Mouse (Mus musculus): ENCODE data around the gene Zic1. TPM values are rescaled to one million over a fixed set of nuclear protein-coding genes. Genes with fewer than 3 reads are reported as not detected.

Gene Zic1
- polyA plus RNA-seq, 1 experiment from 2014 or later: 0.05 TPM

DNA sequence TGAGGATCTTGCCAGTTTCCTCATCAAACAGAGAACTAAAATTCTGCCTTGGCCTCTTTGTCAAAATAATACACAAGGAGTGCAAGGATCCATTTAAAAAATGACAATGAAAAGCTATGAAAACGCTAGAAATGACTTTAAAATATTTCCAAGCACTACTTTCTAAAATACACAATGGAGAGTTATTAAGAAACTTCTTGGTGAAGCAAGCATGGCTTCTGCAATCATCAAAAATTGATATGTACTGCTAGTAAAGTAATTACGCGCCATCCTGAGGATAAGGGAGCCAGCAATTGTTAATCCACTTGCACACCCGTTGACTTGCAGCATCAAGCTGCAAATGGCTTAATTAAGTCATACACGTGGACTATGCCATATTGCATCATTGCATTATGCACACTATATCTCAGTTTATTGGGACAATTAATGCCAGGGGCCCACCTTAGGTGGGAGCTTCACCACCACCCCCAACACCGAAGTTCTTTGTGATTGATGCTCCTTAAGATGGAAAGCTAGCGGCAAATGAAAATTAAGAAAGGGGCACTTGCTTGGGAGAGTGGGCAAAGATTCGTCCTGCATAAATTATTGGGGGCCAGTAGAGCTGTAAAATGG, 35.0 kb upstream of the Zic1 start:
- 14% methylated on average over 8 of the region's 8 CpGs for WGBS
- ATAC-seq (replicated peaks; ENCODE audit: extremely low read depth, insufficient read depth, low FRiP score): no peak
- Histone ChIP-seq H3K9me3 (replicated peaks; ENCODE audit: control insufficient read depth, low read length) (no peaks in the 10 kb centered on the region), H3K27ac (ENCODE audit: low read length) (no peak overlapping the region), H3K27me3 (ENCODE audit: control insufficient read depth, insufficient read depth, low read length) (peaks cover 93% of the 10 kb centered on the region), H3K9ac (ENCODE audit: low read length) (no peak overlapping the region), H3K4me3 (ENCODE audit: low read length) (no peak overlapping the region), H3K4me2 (ENCODE audit: low read depth, low read length) (no peak overlapping the region), H3K36me3 (ENCODE audit: control insufficient read depth, insufficient read depth) (no peaks in the 10 kb centered on the region), H3K4me1 (ENCODE audit: control insufficient read depth, insufficient read depth, low read length) (no peaks in the 10 kb centered on the region)

DNA sequence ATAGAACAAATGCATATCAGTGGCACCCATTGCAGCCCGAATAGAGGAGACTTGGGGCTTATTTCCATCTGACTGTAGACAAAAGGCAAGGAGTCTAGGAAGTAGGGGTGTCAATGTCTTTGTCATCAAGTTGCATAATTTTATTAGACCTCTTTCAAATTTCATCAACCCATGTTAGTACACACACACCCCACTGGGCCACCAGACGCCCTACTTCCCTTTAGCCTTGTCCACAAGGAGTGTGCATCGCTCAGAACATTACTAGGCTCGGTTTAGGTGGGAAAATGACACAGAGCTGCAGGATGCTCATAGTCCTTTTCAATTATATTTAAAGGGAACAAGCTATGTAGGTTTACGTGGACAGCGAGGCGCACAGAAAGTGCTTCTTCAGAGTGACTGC, 34.4 kb upstream of the Zic1 start:
- H3K9ac ChIP-seq (ENCODE audit: low read length): no peak overlapping the region
- no peaks in the 10 kb centered on the region for H3K36me3 ChIP-seq (ENCODE audit: control insufficient read depth, insufficient read depth)
- no peak overlapping the region for H3K27ac ChIP-seq (ENCODE audit: low read length)
- no peak overlapping the region for H3K4me2 ChIP-seq (ENCODE audit: low read depth, low read length)
- no peak overlapping the region for H3K4me3 ChIP-seq (ENCODE audit: low read length)
- ATAC-seq (replicated peaks; ENCODE audit: extremely low read depth, insufficient read depth, low FRiP score): no peak
- 21% methylated on average over 7 of the region's 7 CpGs for WGBS
- H3K4me1 ChIP-seq (ENCODE audit: control insufficient read depth, insufficient read depth, low read length): no peaks in the 10 kb centered on the region
- no peaks in the 10 kb centered on the region for H3K9me3 ChIP-seq (replicated peaks; ENCODE audit: control insufficient read depth, low read length)
- H3K27me3 ChIP-seq (ENCODE audit: control insufficient read depth, insufficient read depth, low read length): peaks cover 93% of the 10 kb centered on the region

- Histone ChIP-seq H3K36me3 (ENCODE audit: control insufficient read depth, insufficient read depth) (no peaks in the 10 kb centered on the region), H3K4me1 (ENCODE audit: control insufficient read depth, insufficient read depth, low read length) (no peaks in the 10 kb centered on the region), H3K27me3 (ENCODE audit: control insufficient read depth, insufficient read depth, low read length) (peaks cover 84% of the 10 kb centered on the region), H3K27ac (ENCODE audit: low read length) (no peak overlapping the region), H3K9ac (ENCODE audit: low read length) (no peak overlapping the region), H3K9me3 (replicated peaks; ENCODE audit: control insufficient read depth, low read length) (no peaks in the 10 kb centered on the region), H3K4me2 (ENCODE audit: low read depth, low read length) (no peak overlapping the region), H3K4me3 (ENCODE audit: low read length) (no peak overlapping the region)
- ATAC-seq (replicated peaks; ENCODE audit: extremely low read depth, insufficient read depth, low FRiP score): no peak
- 11% methylated on average over 14 of the region's 14 CpGs for WGBS
Measured at GRCm38 (mm10) chr9:91395066-91395772, 29.6 kb upstream of the Zic1 start.

DNA sequence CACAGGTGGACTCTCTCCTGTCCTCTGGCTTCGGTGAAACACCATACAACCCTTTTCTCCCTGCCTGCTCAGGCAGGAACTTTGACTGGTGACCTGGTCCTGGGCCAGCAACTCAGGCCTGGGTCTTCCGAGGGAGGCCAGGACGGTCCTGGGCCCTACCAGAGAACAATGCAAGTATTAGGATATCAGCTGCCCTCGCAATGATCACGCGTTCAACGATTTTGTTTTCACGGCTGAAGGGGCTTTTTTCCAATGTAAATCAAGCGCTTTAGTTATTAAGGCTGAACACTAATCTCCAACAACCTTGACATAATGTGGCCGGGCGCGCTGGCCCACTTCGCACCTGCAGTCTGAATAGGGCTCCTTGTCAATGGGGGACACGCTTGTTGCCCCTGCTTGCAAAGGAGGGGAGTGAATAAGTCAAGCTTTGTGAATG, 28.6 kb upstream of the Zic1 start:
- Histone ChIP-seq H3K4me1 (ENCODE audit: control insufficient read depth, insufficient read depth, low read length) (no peaks in the 10 kb centered on the region), H3K4me2 (ENCODE audit: low read depth, low read length) (no peak overlapping the region), H3K27me3 (ENCODE audit: control insufficient read depth, insufficient read depth, low read length) (peaks cover 84% of the 10 kb centered on the region), H3K4me3 (ENCODE audit: low read length) (no peak overlapping the region), H3K9ac (ENCODE audit: low read length) (no peak overlapping the region), H3K36me3 (ENCODE audit: control insufficient read depth, insufficient read depth) (no peaks in the 10 kb centered on the region), H3K27ac (ENCODE audit: low read length) (no peak overlapping the region), H3K9me3 (replicated peaks; ENCODE audit: control insufficient read depth, low read length) (no peaks in the 10 kb centered on the region)
- 4% methylated on average over 14 of the region's 14 CpGs for WGBS
- no peak for ATAC-seq (replicated peaks; ENCODE audit: extremely low read depth, insufficient read depth, low FRiP score)

DNA sequence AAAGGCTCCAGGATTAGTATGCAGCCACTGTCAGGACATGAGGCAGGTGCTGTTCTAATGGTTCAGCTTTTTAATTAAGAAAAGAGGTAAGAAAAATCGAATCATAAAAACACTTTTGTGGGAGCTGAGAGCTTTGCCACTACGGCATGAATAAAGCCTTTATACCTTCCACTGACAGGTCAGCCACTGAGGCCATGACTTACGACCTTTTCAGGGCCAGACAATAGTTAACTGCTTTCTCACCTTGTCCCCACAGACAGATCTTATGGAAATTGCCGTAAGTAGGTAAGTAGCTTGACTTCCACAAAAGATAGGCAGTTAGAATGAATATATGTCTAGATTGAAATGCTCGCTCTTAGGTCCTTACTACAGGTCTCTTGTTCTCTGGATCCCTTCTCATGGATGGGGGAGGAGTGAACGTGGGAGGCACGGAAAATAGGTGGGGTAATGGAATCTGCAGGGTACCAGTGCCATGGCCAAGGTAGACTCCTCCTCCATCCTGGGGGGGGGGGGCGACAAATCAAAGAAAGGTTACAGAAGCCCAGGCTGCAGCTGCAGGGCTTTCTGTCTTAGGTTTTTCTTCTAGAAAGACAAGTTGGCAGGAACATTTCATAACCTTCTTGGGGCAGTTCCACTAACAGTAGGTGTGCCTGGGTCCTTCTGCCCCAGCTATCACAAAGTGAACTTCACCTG, 27.9 kb upstream of the Zic1 start:
- WGBS: 8% methylated on average over 8 of the region's 8 CpGs
- no peak overlapping the region for H3K27ac ChIP-seq (ENCODE audit: low read length)
- ATAC-seq (replicated peaks; ENCODE audit: extremely low read depth, insufficient read depth, low FRiP score): no peak

DNA sequence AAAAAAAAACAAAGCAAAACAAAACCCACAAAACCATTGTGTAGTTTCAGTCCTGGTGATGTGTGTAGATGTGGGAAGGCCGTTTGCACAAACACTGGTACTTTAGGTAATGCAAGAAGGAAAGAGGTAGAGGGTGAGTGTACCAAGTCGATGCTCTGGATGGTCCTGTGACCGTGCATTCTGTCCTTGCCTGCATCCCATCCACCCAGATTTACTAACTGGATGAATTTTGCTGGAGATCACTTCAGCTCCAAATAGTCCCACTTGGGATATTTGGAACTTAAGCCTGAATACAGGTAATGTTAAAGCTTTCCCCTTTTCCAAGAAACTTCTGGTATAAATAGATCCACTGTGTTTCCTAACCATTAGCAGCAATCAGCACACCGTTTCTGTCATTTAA, 22.6 kb upstream of the Zic1 start:
- Histone ChIP-seq H3K27ac (ENCODE audit: low read length) (no peak overlapping the region), H3K4me3 (ENCODE audit: low read length) (no peak overlapping the region), H3K4me2 (ENCODE audit: low read depth, low read length) (no peak overlapping the region), H3K9ac (ENCODE audit: low read length) (no peak overlapping the region), H3K9me3 (replicated peaks; ENCODE audit: control insufficient read depth, low read length) (no peaks in the 10 kb centered on the region), H3K4me1 (ENCODE audit: control insufficient read depth, insufficient read depth, low read length) (no peaks in the 10 kb centered on the region), H3K27me3 (ENCODE audit: control insufficient read depth, insufficient read depth, low read length) (peaks cover 87% of the 10 kb centered on the region), H3K36me3 (ENCODE audit: control insufficient read depth, insufficient read depth) (no peaks in the 10 kb centered on the region)
- 6% methylated on average over 4 of the region's 4 CpGs for WGBS
- ATAC-seq (replicated peaks; ENCODE audit: extremely low read depth, insufficient read depth, low FRiP score): no peak

More for the DNA sequence above, 27.9 kb upstream of the Zic1 start:
- Histone ChIP-seq H3K36me3 (ENCODE audit: control insufficient read depth, insufficient read depth) (no peaks in the 10 kb centered on the region), H3K4me3 (ENCODE audit: low read length) (no peak overlapping the region), H3K4me1 (ENCODE audit: control insufficient read depth, insufficient read depth, low read length) (no peaks in the 10 kb centered on the region), H3K9ac (ENCODE audit: low read length) (no peak overlapping the region), H3K4me2 (ENCODE audit: low read depth, low read length) (no peak overlapping the region), H3K27me3 (ENCODE audit: control insufficient read depth, insufficient read depth, low read length) (peaks cover 83% of the 10 kb centered on the region), H3K9me3 (replicated peaks; ENCODE audit: control insufficient read depth, low read length) (no peaks in the 10 kb centered on the region)

DNA sequence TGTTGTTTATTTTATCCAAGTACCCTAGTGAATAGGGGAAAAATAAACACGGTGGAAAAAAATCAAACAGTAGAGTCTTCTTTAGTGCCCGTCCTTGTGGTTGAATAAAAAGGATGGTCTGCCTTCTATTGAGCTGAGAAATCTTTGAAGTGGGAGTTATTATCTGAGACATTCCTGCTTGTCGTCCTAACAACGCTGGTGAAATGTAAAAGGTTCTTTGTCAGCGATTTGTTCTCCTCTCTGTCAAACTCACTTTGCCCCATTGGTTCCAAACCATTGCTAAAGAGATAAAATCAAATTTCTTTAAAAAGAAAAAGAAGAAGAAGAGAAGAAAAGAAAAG, 22.1 kb upstream of the Zic1 start:
- Histone ChIP-seq H3K4me2 (ENCODE audit: low read depth, low read length) (no peak overlapping the region), H3K4me1 (ENCODE audit: control insufficient read depth, insufficient read depth, low read length) (no peaks in the 10 kb centered on the region), H3K27me3 (ENCODE audit: control insufficient read depth, insufficient read depth, low read length) (peaks cover 90% of the 10 kb centered on the region), H3K9me3 (replicated peaks; ENCODE audit: control insufficient read depth, low read length) (no peaks in the 10 kb centered on the region), H3K27ac (ENCODE audit: low read length) (no peak overlapping the region), H3K36me3 (ENCODE audit: control insufficient read depth, insufficient read depth) (no peaks in the 10 kb centered on the region), H3K9ac (ENCODE audit: low read length) (no peak overlapping the region), H3K4me3 (ENCODE audit: low read length) (no peak overlapping the region)
- ATAC-seq (replicated peaks; ENCODE audit: extremely low read depth, insufficient read depth, low FRiP score): no peak
- WGBS: 1% methylated on average over 5 of the region's 5 CpGs

DNA sequence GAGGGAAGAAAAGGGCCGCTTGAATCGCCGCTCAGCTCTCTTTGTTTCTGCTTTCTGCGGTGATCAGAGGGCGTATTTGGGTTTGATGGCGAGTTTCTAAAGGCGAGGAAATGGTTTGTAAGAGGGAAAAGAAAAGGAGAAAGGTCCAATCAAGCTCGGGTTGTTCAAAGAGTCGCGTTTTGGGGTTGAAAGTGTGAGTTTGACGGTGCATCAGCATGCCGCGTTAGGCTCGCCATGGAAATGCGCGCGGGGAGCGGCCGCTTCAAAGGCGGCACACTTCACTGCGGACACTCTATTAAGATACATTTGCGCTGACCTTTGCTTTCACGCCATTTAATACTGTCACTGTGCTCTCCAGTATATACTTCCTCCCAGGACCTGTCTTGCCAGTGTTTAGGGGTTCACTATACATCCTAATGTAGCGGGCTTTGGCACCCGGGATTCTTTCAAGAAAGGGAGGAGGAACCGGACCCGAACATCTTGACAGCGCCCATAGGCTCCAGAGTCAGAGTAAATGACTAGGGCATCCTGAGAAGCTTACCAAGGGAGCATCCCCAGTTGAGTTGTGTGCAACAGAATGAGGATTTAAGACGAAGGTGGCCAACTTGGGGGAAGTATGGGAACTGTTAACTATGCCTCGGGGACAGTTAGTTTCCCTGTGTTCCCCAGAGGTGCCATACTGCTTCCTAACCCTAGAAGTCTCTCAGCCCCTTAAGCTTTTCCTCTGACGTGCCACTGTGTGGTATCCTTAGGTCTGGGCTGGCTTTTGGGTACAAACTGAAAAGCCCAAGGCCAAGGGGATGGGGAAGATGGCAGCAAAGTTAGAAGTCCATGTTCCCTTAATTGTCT, 21.5 kb upstream of the Zic1 start:
- H3K36me3 ChIP-seq (ENCODE audit: control insufficient read depth, insufficient read depth): no peaks in the 10 kb centered on the region
- no peak for ATAC-seq (replicated peaks; ENCODE audit: extremely low read depth, insufficient read depth, low FRiP score)
- WGBS: 1% methylated on average over 31 of the region's 31 CpGs
- H3K9me3 ChIP-seq (replicated peaks; ENCODE audit: control insufficient read depth, low read length): no peaks in the 10 kb centered on the region
- H3K27ac ChIP-seq (ENCODE audit: low read length): no peak overlapping the region
- no peak overlapping the region for H3K4me2 ChIP-seq (ENCODE audit: low read depth, low read length)
- peaks cover 96% of the 10 kb centered on the region for H3K27me3 ChIP-seq (ENCODE audit: control insufficient read depth, insufficient read depth, low read length)
- no peak overlapping the region for H3K4me3 ChIP-seq (ENCODE audit: low read length)
- no peak overlapping the region for H3K9ac ChIP-seq (ENCODE audit: low read length)
- H3K4me1 ChIP-seq (ENCODE audit: control insufficient read depth, insufficient read depth, low read length): no peaks in the 10 kb centered on the region
